Mouse (Mus musculus) left cerebral cortex, postnatal 14 days (tissue): ENCODE measurements around the gene Ccdc124. TPM values are rescaled to one million over a fixed set of nuclear protein-coding genes. Genes with fewer than 3 reads are reported as not detected.
"Not testable (repeated sequence)": the region's sequence is repeated elsewhere in the genome, so short reads cannot be mapped to it uniquely, and the experiment has no call there.

ENCODE experiments used
- DNase-seq, 2 experiments: peaks; one replicate each; pipeline ENCODE4 v3.0.0; 2021 to 2022; ENCODE audit warnings: low spot score in 2 of 2, mixed read lengths in 1 of 2
- intact Hi-C: fragments of 180-260 bp; cut with DNase I; formaldehyde crosslinking; loops from one replicate; pipeline ENCODE4 v1.15.1; 2025
- total RNA-seq, 2 experiments: library from RNA; stranded (reverse); gene quantifications; 2 replicates each; pipeline ENCODE4 v1.2.3; 2021

Ccdc124 gene
- total RNA-seq, 2 experiments from 2014 or later, result 85.4 to 87.5 TPM

GRCm38 (mm10) chr8:70897681-70898413, 24.1 kb upstream of the Ccdc124 start:
- DNase-seq, result peak; percentile 79 to 92
- intact Hi-C loops, result loop anchor here (1.0 to 10.0 kb wide), 3 partner anchors 25 to 477 kb away; partner anchors contain the start of genes Ccdc124 and Ocel1

GRCm38 (mm10) chr8:70897021-70897680, 23.4 kb upstream of the Ccdc124 start, which contains the start of gene Rpl18a:
Gene Rpl18a (minus strand): TSS chr8:70897412.
- peak; percentile 96 to 99 for DNase-seq
- intact Hi-C loops, result loop anchor here (1.0 to 10.0 kb wide), 2 partner anchors 24 to 478 kb away; partner anchors contain the start of genes Ccdc124 and Ocel1

- intact Hi-C loops, result loop anchor here (1.0 to 10.0 kb wide), 2 partner anchors 23 to 478 kb away; partner anchors contain the start of genes Ccdc124 and Ocel1
- DNase-seq, result no peak
Measured at GRCm38 (mm10) chr8:70896316-70897020, 22.7 kb upstream of the Ccdc124 start.

DNA sequence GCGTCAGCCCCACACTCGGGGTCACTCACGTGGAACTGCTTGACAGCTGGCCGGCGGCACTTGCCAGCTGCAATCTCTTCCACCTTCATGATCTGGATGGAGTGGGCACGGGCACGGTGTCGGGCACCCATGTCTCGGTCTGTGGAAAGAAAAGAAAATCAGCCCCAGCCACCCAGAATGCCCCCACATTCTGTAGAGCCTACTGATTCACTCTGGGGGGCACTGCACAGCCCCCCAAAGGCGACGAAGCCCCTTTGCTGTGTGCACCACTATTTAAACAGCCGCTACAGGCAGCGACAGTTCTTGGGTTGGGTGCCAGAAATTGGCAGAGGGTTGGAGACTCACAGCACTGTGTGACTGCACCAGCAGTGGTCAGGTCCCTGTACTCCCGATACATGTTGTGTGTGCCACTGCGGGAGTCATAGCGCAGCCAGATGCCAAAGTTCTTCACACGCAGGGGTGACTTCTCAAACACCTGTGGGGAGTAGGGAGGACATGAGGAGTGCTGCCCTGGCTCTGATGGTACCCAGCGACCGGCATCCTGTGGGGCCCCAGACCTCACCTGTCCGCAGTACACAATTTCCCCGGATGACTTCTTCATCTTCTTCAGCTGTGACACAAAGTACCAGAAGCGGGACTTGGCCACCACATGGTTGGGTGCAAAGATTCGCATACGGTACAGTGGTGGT, 22.0 kb upstream of the Ccdc124 start:
- not testable (repeated sequence) for DNase-seq
- intact Hi-C loops, result loop anchor here (10.0 kb wide), 1 partner anchor 479 kb away; the partner anchor contains the start of gene Ocel1

- DNase-seq, result no peak
- intact Hi-C loops, result loop anchor here (10.0 kb wide), 1 partner anchor 480 kb away; the partner anchor contains the start of gene Ocel1
Measured at GRCm38 (mm10) chr8:70894771-70895545, 21.2 kb upstream of the Ccdc124 start.

GRCm38 (mm10) chr8:70894385-70894720, 20.6 kb upstream of the Ccdc124 start:
- no peak for DNase-seq
- intact Hi-C loops, result loop anchor here (10.0 kb wide), 1 partner anchor 480 kb away; the partner anchor contains the start of gene Ocel1

GRCm38 (mm10) chr8:70893656-70894384, 20.1 kb upstream of the Ccdc124 start:
- DNase-seq, result peak; percentile 78 to 82
- intact Hi-C loops, result loop anchor here (2.0 to 10.0 kb wide), 2 partner anchors 19 to 481 kb away; partner anchors contain the start of gene Ocel1

DNA sequence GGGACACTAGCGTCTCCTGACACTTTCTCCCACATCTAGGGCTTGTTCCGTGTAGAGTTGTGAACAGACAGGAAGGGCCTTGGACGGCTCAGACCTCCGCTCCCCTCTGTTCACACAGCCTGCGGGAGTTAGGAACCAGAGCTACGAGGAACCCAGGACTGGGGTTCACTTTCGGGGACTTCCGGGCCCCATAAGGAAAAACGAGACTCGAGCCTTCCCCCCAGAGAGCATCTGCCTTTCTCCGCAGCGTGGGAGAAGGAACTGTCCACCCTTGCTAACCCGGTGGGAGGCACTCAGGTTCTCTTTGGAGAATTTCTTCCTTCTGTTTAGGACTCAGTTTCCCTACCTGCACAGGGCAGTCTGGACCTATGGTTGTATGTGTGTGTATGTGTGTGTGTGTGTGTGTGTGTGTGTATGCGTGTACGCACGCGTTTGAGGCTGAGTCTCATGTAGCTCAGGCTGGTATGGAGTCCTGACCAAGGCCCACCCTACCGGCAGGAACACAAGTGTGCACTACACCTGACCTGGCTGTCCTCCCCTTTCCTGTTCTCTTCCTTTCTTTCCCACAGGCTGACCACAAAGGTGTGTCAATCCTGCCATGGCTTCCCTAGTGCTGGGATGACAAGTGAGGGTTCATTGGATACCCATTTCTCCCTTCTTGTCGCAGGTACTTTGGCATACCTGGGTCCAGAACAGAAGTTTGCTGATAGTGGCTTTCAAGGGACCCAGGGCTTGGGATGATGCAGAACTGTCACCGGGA, 19.3 kb upstream of the Ccdc124 start:
- intact Hi-C loops, result loop anchor here (2.0 to 10.0 kb wide), 2 partner anchors 18 to 482 kb away; partner anchors contain the start of gene Ocel1

GRCm38 (mm10) chr8:70892022-70892895, 18.5 kb upstream of the Ccdc124 start, which contains the start of gene Slc5a5:
Gene Slc5a5 (minus strand): TSS chr8:70892757.
- intact Hi-C loops, result loop anchor here (2.0 to 10.0 kb wide), 2 partner anchors 17 to 483 kb away; partner anchors contain the start of gene Ocel1
- DNase-seq, result no peak

More for the DNA sequence above, 19.3 kb upstream of the Ccdc124 start:
- no peak for DNase-seq

GRCm38 (mm10) chr8:70891356-70891755, 17.6 kb upstream of the Ccdc124 start:
- intact Hi-C loops, result loop anchor here (10.0 kb wide), 1 partner anchor 483 kb away; the partner anchor contains the start of gene Ocel1
- DNase-seq, result no peak

DNA sequence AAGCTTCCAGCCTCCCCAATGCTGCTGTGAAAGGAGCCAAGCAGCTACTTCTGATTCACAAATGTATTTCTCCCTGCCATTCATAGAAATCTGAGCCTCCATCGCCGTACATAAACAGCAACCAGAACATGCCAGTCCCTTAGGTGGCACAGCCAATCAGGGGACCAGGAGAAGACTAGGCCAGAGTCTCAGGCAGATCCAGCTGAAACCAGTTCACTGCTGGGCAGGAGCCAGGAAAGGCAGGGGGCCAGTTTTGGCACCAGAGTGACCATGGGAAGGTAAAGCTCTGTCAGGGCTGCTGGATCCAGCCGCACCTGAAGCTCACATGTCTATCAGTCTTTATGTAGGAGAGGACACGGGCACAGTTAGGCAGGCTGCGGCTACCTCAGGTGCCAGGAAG, 16.9 kb upstream of the Ccdc124 start:
- no peak for DNase-seq
- intact Hi-C loops, result loop anchor here (10.0 kb wide), 1 partner anchor 484 kb away; the partner anchor contains the start of gene Ocel1

DNA sequence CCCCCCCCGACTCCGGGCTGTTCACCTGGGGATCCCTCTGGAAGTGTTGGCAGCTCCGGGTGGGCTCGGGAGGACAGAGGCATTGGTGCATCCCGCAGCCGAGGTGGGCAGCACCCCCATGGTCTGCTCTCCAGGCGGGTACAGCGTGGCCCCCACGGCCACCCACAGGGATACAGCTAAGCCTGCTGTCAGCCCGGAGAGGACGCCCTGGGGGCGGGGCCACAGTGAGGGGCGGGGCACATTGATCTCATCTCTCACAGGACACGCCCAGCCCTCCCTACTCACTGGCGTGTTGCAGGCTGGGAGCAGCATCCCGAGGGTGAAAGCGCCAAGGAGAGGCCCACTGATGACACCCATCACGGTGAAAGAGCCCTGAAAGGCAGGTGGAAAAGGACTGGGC, 13.9 kb upstream of the Ccdc124 start:
- DNase-seq, result no peak
- intact Hi-C loops, result no loop called here

- intact Hi-C loops, result no loop called here
Measured at GRCm38 (mm10) chr8:70885612-70886011, 11.9 kb upstream of the Ccdc124 start.

GRCm38 (mm10) chr8:70884683-70885082, 10.9 kb upstream of the Ccdc124 start:
- intact Hi-C loops, result no loop called here
- DNase-seq, result no peak

More at GRCm38 (mm10) chr8:70885612-70886011, 11.9 kb upstream of the Ccdc124 start:
- no peak for DNase-seq

DNA sequence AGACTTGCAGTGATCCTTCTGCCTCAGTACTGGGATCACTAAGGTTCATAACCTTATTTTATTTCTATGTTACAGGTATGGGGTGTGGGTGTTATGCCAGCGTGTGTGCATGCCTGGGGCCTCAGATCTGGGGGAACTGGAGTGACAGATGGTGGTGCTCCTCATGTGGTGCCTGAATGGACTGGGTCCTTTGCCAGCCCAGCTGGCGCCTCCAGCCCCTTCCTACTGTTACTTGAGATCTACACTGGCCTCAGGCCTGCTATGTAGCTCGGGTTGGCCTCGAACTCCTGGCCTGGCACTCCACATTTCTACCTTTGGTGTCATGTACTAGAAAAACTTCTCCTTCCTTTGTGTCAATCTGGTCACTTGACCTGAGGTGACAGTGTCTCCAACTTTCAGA, 10.5 kb upstream of the Ccdc124 start:
- intact Hi-C loops, result no loop called here
- DNase-seq, result no peak

- intact Hi-C loops, result no loop called here
- DNase-seq, result no peak
Measured at GRCm38 (mm10) chr8:70880546-70880945, 6.8 kb upstream of the Ccdc124 start.
